Mouse (Mus musculus): Measurements from ENCODE around the gene Cckar. TPM values are rescaled to one million over a fixed set of nuclear protein-coding genes. Genes with fewer than 3 reads are reported as not detected.
"Not testable (repeated sequence)": the region's sequence is repeated elsewhere in the genome, so short reads cannot be mapped to it uniquely, and the experiment has no call there.

Gene Cckar
- total RNA-seq, 2 experiments from 2014 or later: not detected

DNA sequence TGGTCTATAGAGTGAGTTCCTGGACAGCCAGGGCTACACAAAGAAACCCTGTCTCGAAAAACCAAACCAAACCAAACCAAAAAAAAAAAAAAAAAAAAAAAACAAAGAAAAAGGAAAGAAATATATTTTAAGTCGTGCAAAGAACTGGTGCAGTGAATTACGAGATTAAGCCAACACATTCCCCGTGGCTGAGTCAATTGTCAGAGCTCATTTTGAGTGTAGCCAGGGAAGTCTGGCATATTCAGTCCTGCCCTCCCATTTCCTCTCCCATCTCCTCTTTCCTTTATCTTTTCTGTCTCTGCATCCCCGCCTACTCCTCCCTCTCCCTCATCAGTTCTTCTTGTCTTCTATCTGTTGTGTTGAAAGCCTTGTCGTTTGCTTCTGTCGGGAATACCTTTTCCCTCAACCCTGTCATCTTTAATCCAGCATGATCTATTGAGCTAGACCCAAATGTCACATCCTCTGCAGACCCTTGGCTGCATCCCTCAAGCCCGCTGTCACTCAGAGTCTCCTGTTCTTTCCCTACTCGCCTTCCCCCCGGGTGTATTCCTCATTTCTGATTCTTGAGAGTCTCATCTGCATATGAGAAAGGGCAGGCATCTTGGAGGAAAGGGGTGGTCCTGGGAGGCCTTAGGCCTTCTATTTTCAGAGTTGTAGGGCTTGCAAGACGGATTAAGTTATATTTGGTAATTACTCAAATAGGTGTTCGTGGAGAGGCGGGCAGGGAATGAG, 29.3 kb downstream of the Cckar start:
- no peak for ATAC-seq (replicated peaks; ENCODE audit: low FRiP score, low TSS enrichment, poor library complexity, severe bottlenecking)

- no peak for ATAC-seq (replicated peaks; ENCODE audit: low FRiP score, low TSS enrichment, poor library complexity, severe bottlenecking)
Measured at GRCm38 (mm10) chr5:53676671-53677070, 30.8 kb downstream of the Cckar start.

GRCm38 (mm10) chr5:53673493-53674150, 33.9 kb downstream of the Cckar start:
- ATAC-seq (replicated peaks; ENCODE audit: low FRiP score, low TSS enrichment, poor library complexity, severe bottlenecking): not testable (repeated sequence)

- peak; percentile 93 for ATAC-seq (replicated peaks; ENCODE audit: low FRiP score, low TSS enrichment, poor library complexity, severe bottlenecking)
Measured at GRCm38 (mm10) chr5:53672352-53672751, 35.2 kb downstream of the Cckar start.

GRCm38 (mm10) chr5:53671507-53671906, 36.0 kb downstream of the Cckar start:
- ATAC-seq (replicated peaks; ENCODE audit: low FRiP score, low TSS enrichment, poor library complexity, severe bottlenecking): no peak

DNA sequence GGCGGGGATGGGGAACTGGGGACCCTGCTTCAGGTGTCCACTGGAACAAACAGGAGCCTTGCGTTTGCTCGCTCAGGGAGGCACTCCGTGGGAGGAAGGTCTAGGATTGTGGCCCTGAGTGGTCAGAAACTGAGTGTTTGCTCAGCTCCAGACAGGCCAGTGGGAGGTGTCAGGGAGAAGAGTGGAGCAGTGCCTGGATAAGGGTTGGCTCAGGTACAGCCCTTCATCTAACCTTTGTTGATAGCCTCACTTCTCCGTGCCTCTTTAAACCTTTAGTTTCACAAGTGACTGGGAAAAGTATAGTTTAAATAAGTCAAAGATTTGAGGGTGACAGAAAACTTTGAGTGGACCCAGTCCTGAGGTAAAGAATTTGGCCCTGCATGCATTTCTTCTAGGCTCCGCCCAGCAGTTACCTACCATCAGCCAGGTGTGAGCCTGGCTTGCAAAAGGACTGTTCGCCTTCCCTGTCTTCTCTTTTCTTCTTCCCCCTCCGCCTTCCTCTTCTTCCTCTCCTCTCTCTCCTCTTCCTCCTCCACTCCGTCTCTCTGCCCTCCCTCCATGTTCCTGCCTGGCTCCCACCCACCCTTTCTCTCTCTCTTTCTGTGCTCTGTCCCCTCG, 37.1 kb downstream of the Cckar start:
- ATAC-seq (replicated peaks; ENCODE audit: low FRiP score, low TSS enrichment, poor library complexity, severe bottlenecking): no peak

- no peak for ATAC-seq (replicated peaks; ENCODE audit: low FRiP score, low TSS enrichment, poor library complexity, severe bottlenecking)
Measured at GRCm38 (mm10) chr5:53668021-53668420, 39.5 kb downstream of the Cckar start.

GRCm38 (mm10) chr5:53663665-53664064, 43.8 kb downstream of the Cckar start:
- no peak for ATAC-seq (replicated peaks; ENCODE audit: low FRiP score, low TSS enrichment, poor library complexity, severe bottlenecking)

GRCm38 (mm10) chr5:53662413-53662812, 45.1 kb downstream of the Cckar start:
- no peak for ATAC-seq (replicated peaks; ENCODE audit: low FRiP score, low TSS enrichment, poor library complexity, severe bottlenecking)

DNA sequence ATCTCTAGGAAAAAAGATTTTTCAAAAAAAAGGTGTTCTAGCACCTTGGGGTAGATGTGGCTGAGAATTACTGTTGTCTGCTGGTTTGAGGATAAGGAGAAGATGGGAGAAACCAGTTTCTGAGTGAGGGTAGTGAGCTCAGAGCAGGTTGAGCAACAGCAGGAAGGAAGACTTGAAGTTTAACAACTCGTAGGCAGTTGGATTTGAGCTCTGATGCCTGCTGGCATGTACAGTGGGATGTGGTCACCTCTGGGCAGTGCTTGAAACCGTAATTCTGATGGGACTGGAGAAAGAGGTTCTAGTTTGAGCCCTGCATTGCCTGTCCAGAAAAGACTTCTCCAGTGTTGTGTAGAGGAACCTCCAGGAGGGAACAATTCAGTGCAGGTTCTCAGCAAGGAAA, 46.0 kb downstream of the Cckar start:
- ATAC-seq (replicated peaks; ENCODE audit: low FRiP score, low TSS enrichment, poor library complexity, severe bottlenecking): no peak

- ATAC-seq (replicated peaks; ENCODE audit: low FRiP score, low TSS enrichment, poor library complexity, severe bottlenecking): peak; percentile 52
Measured at GRCm38 (mm10) chr5:53657925-53658324, 49.6 kb downstream of the Cckar start.

DNA sequence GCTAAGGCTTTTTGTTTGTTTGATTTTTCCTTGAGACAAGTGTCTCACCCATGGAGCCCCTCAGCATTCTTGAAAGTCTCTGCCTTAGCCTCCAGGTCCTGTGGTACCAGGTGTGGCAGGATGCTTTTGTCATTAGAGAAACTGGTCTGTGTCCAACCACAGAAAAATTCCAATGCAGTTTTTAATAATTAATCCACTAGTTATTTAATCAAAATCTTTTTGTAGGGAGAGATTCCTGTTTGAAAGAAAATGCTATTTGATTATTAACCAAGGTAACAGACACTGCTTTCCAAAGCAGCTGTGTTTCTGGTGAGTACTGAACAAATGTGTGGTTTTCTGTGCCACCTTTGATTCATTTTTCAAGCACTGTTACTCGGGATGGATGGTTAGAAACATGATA, 50.9 kb downstream of the Cckar start:
- ATAC-seq (replicated peaks; ENCODE audit: low FRiP score, low TSS enrichment, poor library complexity, severe bottlenecking): no peak

Other genes with a start within 250 kb of the Cckar start
- 34.3 and 45.5 TPM in 2 replicates for gene Rbpj, start 241.6 kb downstream of the Cckar start, total RNA-seq (2014; fragmentation: Nextera tagmentation)
- 28.6 and 31.1 TPM in 2 replicates for gene Rbpj, start 241.6 kb downstream of the Cckar start, total RNA-seq (2017)
- gene Tbc1d19, start 101.9 kb upstream of the Cckar start, total RNA-seq (2014; fragmentation: Nextera tagmentation): 14.4 and 16.7 TPM in 2 replicates
- 9.3 and 13.3 TPM in 2 replicates for gene Tbc1d19, start 101.9 kb upstream of the Cckar start, total RNA-seq (2017)

All from megakaryocyte-erythroid progenitor cell, adult 5-6 weeks (primary cell).